Mouse (Mus musculus) liver, postnatal 0 days (tissue): ENCODE results near the gene Cog5.

Experiments used
- CTCF ChIP-seq: sonication (generic); IDR thresholded peaks from 2 replicates; pipeline ENCODE4 v1.5.1; 2016; ENCODE audit warnings: antibody characterized with exemption, low read depth
- EP300 ChIP-seq: IDR thresholded peaks from 2 replicates; pipeline ENCODE4 v1.6.1; 2016; ENCODE audit warnings: antibody characterized with exemption, low read depth, mild to moderate bottlenecking

DNA sequence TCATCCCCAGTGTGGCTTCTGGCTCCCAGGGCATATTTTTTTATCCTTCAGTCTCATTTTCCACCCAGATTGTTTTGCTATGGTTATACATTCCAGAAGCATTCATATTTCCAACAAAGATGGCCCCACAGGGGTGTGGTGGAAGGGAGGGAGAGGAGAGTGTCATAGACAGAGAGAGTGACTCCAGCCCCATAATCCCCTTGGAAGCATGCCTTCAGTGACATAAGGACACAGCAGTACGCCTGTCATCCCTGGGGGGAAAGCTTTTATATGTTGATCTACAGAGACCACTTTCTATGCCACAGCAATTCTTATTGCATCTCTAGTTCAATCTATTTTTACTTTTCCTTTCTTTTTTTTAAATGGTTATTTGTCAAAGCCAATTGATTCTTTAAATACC is 129.6 kb downstream of the Cog5 start:
- no peak for TF ChIP-seq EP300
- no peak for TF ChIP-seq CTCF
